Mouse (Mus musculus) cerebellum, postnatal 10 days (tissue): Measurements from ENCODE around the gene Olfr412.
A peak's percentile ranks its signal among the peaks of the same experiment; 100 is the strongest.

ENCODE experiments used
- DNase-seq, 2 experiments: peaks; one replicate each; pipeline ENCODE4 v3.0.0; 2021; ENCODE audit warnings: mixed read lengths in 2 of 2

Olfr412 gene

GRCm38 (mm10) chr11:74361769-74362168 lies at the start of gene Olfr412:
Gene Olfr412 (plus strand): TSS chr11:74362069.
- no peak for DNase-seq

- DNase-seq: no peak
Measured at GRCm38 (mm10) chr11:74326044-74326443, 35.8 kb upstream of the Olfr412 start.

GRCm38 (mm10) chr11:74328781-74329180 lies 33.1 kb upstream of the Olfr412 start:
- no peak for DNase-seq

- DNase-seq: no peak
Measured at GRCm38 (mm10) chr11:74337931-74338330, 23.9 kb upstream of the Olfr412 start, which contains the start of gene Olfr410. Gene Olfr410 (minus strand): TSS chr11:74338031.

GRCm38 (mm10) chr11:74352550-74352949 lies 9.3 kb upstream of the Olfr412 start, which contains the start of gene Olfr411:
Gene Olfr411 (minus strand): TSS chr11:74352650.
- DNase-seq: no peak

- DNase-seq: peak; percentile 88 to 92
Measured at GRCm38 (mm10) chr11:74371393-74372100, 9.7 kb downstream of the Olfr412 start.

- DNase-seq: peak; percentile 86 to 87
Measured at GRCm38 (mm10) chr11:74376847-74377246, 15.0 kb downstream of the Olfr412 start.

GRCm38 (mm10) chr11:74379166-74379873 lies 17.5 kb downstream of the Olfr412 start:
- peak in 1 of 2 experiments; percentile 38 for DNase-seq

- DNase-seq: no peak
Measured at GRCm38 (mm10) chr11:74385674-74386073, 23.8 kb downstream of the Olfr412 start.

GRCm38 (mm10) chr11:74387203-74387602 lies 25.3 kb downstream of the Olfr412 start:
- DNase-seq: peak; percentile 75 to 82

GRCm38 (mm10) chr11:74391899-74392298 lies 30.0 kb downstream of the Olfr412 start:
- no peak for DNase-seq

GRCm38 (mm10) chr11:74392903-74393302 lies 31.0 kb downstream of the Olfr412 start:
- no peak for DNase-seq

- peak; percentile 71 for DNase-seq
Measured at GRCm38 (mm10) chr11:74393489-74393888, 31.6 kb downstream of the Olfr412 start.

GRCm38 (mm10) chr11:74395583-74395982 lies 33.7 kb downstream of the Olfr412 start:
- no peak for DNase-seq

GRCm38 (mm10) chr11:74402126-74402525 lies 40.3 kb downstream of the Olfr412 start:
- peak; percentile 65 to 68 for DNase-seq

GRCm38 (mm10) chr11:74404216-74404615 lies 42.3 kb downstream of the Olfr412 start:
- DNase-seq: no peak

- DNase-seq: no peak
Measured at GRCm38 (mm10) chr11:74405201-74405600, 43.3 kb downstream of the Olfr412 start.

GRCm38 (mm10) chr11:74408587-74409446 lies 46.9 kb downstream of the Olfr412 start:
- peak; percentile 94 to 97 for DNase-seq

GRCm38 (mm10) chr11:74409447-74409754 lies 47.5 kb downstream of the Olfr412 start:
- peak in 1 of 2 experiments; percentile 25 for DNase-seq

- peak; percentile 72 to 77 for DNase-seq
Measured at GRCm38 (mm10) chr11:74409757-74410174, 47.9 kb downstream of the Olfr412 start.

- peak; percentile 65 to 70 for DNase-seq
Measured at GRCm38 (mm10) chr11:74411943-74412342, 50.1 kb downstream of the Olfr412 start.

GRCm38 (mm10) chr11:74412462-74412861 lies 50.6 kb downstream of the Olfr412 start:
- DNase-seq: no peak

GRCm38 (mm10) chr11:74413449-74413972 lies 51.6 kb downstream of the Olfr412 start:
- DNase-seq: peak; percentile 30 to 41
